ENCODE assay signal across 1 mouse cellular context in genomic region chr9:120134529-120135160, GRCm38 (mm10).
TF ChIP-seq lines count a peak whose summit lies in the region.

No protein-coding gene starts in this region.

TF ChIP-seq in CH12.LX, 34 proteins besides CTCF, POLR2A, EP300 and RAD21:
- no peak for TF ChIP-seq ELF1 (IDR thresholded peaks at IDR 0.05; ENCODE audit: low read depth, low read length)
- TF ChIP-seq SIN3A (IDR thresholded peaks at IDR 0.05; ENCODE audit: low read length), result no peak
- TF ChIP-seq IRF4 (IDR thresholded peaks at IDR 0.05; ENCODE audit: low read depth, low read length), result no peak
- TF ChIP-seq MAZ (IDR thresholded peaks at IDR 0.05; ENCODE audit: low read depth, low read length), result no peak
- no peak for TF ChIP-seq NRF1 (IDR thresholded peaks at IDR 0.05; ENCODE audit: low read depth, low read length)
- TF ChIP-seq MYC (IDR thresholded peaks at IDR 0.05; ENCODE audit: low read depth, low read length), result no peak
- no peak for TF ChIP-seq UBTF (IDR thresholded peaks at IDR 0.05; ENCODE audit: low read depth, low read length)
- TF ChIP-seq ZKSCAN1 (IDR thresholded peaks at IDR 0.05; ENCODE audit: borderline replicate concordance, low read depth, low read length), result no peak
- no peak for TF ChIP-seq MAX (IDR thresholded peaks at IDR 0.05; ENCODE audit: low read length)
- TF ChIP-seq MEF2A (IDR thresholded peaks at IDR 0.05; ENCODE audit: borderline replicate concordance, low read depth, low read length), result no peak
- TF ChIP-seq TBP (conservative IDR thresholded peaks at IDR 0.05; ENCODE audit: low read depth, low read length), result no peak
- TF ChIP-seq RCOR1 (conservative IDR thresholded peaks at IDR 0.05; ENCODE audit: low read depth, low read length), result no peak
- TF ChIP-seq E2F4 (IDR thresholded peaks at IDR 0.05; ENCODE audit: insufficient replicate concordance, low read depth, low read length), result no peak
- no peak for TF ChIP-seq MXI1 (IDR thresholded peaks at IDR 0.05; ENCODE audit: low read depth, low read length)
- TF ChIP-seq JUND (conservative IDR thresholded peaks at IDR 0.05; ENCODE audit: low read depth, low read length), result no peak
- no peak for TF ChIP-seq TCF12 (IDR thresholded peaks at IDR 0.05; ENCODE audit: low read depth, low read length)
- no peak for TF ChIP-seq CHD1 (IDR thresholded peaks at IDR 0.05; ENCODE audit: low read depth, low read length)
- no peak for TF ChIP-seq JUN (IDR thresholded peaks at IDR 0.05; ENCODE audit: insufficient read depth, low read depth, low read length)
